Mouse (Mus musculus) central nervous system, embryonic 14 days (tissue): ENCODE results near the gene Peg10. TPM values are rescaled to one million over a fixed set of nuclear protein-coding genes. Genes with fewer than 3 reads are reported as not detected.

Experiments used
- polyA plus RNA-seq: library from polyadenylated mRNA; depleted of rRNA; stranded (reverse); fragments of >200 nt; gene quantifications from 2 replicates; pipeline ENCODE4 v1.2.3, GENCODE M21; 2012; rRNA removed

Peg10 gene
- polyA plus RNA-seq: 71.8 and 97.9 TPM in 2 replicates

DNA sequence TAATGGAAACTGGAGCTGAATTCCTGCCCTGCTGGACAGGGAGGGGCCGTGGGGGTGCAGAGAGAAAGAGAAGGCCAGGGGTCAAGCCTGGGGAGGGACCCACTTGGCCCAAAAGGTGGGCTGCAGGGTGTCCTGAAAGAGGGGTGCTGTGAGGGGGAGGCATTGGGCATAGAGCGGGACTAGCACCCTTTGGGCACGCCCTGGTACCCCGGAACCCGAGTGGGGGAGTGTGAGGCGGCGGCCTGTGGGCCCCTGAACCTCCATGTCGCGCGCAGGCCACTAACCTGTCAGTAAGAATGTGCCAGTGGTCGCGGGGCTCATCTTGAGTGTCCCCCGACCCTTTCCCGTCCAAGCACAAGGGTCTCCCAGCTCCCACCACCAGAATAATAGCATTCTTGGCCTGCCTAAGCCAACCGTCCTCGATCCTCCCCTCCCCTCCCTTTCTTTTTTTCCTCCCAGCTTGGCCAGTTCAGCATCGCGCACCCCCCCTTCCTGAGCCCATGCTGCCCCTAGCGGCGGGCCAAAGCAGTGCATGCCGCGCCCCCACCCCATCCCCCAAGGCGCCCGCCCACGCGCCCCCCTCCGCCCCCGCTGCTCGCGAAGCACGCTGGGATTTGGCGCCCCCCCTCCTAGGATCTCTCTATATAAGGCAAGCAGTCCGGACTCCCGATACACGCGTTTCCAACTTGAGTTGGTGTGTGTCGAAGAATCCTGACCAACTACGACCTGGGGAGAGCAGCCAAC, at the start of gene Peg10, which contains the start of gene Sgce:
Peg10 (plus strand) TSS at position 611 of the 744 bp plus-strand sequence.
Sgce (minus strand) TSS at position 512 of the 744 bp plus-strand sequence.

Other genes starting within 250 kb of the Peg10 start
- gene Col1a2, start 242.5 kb upstream of the Peg10 start, polyA plus RNA-seq: 166 and 391 TPM in 2 replicates
- 40.4 and 41.3 TPM in 2 replicates for gene Casd1, start 146.5 kb upstream of the Peg10 start, polyA plus RNA-seq
- gene Sgce, start 99 bp upstream of the Peg10 start, polyA plus RNA-seq: 41.3 and 46.2 TPM in 2 replicates
- 29.6 and 29.8 TPM in 2 replicates for gene Ppp1r9a, start 155.6 kb downstream of the Peg10 start, polyA plus RNA-seq